Mouse (Mus musculus) heart, embryonic 11.5 days (tissue): ENCODE data around the gene Vmn1r101. TPM values are rescaled to one million over a fixed set of nuclear protein-coding genes. Genes with fewer than 3 reads are reported as not detected.
"Not testable (repeated sequence)": the region's sequence is repeated elsewhere in the genome, so short reads cannot be mapped to it uniquely, and the experiment has no call there.

Experiments used
- ATAC-seq: fragments of 200-750 bp; cut with Nextera tagmentation; replicated peaks from 2 replicates; pipeline ENCODE4 v1.8.0; 2017; ENCODE audit warnings: moderate library complexity; ENCODE audit not compliant: insufficient number of reproducible peaks, low FRiP score, low TSS enrichment
- H3K27ac ChIP-seq: fragments of 300-500 bp; sonication (generic); 2 replicates; pipeline ENCODE4 v1.5.1; 2014; ENCODE audit warnings: mild to moderate bottlenecking, low read depth, low read length
- H3K27me3 ChIP-seq: fragments of 300-500 bp; sonication (generic); 2 replicates; pipeline ENCODE4 v1.6.1; 2014; ENCODE audit warnings: mild to moderate bottlenecking, low read length, mixed read lengths; ENCODE audit not compliant: control insufficient read depth, insufficient read depth
- H3K36me3 ChIP-seq: fragments of 300-500 bp; sonication (generic); 2 replicates; pipeline ENCODE4 v1.6.1; 2014; ENCODE audit warnings: mild to moderate bottlenecking, low read length, moderate library complexity, mixed read lengths; ENCODE audit not compliant: control insufficient read depth, insufficient read depth
- H3K4me1 ChIP-seq: fragments of 300-500 bp; sonication (generic); 2 replicates; pipeline ENCODE4 v1.6.1; 2014; ENCODE audit warnings: low read length; ENCODE audit not compliant: control insufficient read depth, insufficient read depth
- H3K4me2 ChIP-seq: fragments of 300-500 bp; sonication (generic); 2 replicates; pipeline ENCODE4 v1.6.1; 2014; ENCODE audit warnings: mild to moderate bottlenecking, moderate library complexity
- H3K4me3 ChIP-seq: fragments of 300-500 bp; sonication (generic); 2 replicates; pipeline ENCODE4 v1.5.1; 2014; ENCODE audit warnings: low read depth, low read length
- H3K9ac ChIP-seq: fragments of 300-500 bp; sonication (generic); 2 replicates; pipeline ENCODE4 v1.6.1; 2014; ENCODE audit warnings: mild to moderate bottlenecking, low read depth, low read length, moderate library complexity
- H3K9me3 ChIP-seq: fragments of 300-500 bp; sonication (generic); replicated peaks from 2 replicates; pipeline ENCODE4 v1.6.1; 2016; ENCODE audit warnings: low read length; ENCODE audit not compliant: control insufficient read depth
- WGBS: fragments of 180-500 bp; shearing (Covaris S2); extraction: QIAGEN DNeasy Blood & Tissue Kit; methylation state at CpG from one replicate; pipeline ENCODE4 v1.1.7; 2014; ENCODE audit not compliant: insufficient replicate concordance; 5-methylcytosine and 5-hydroxymethylcytosine counted together
- polyA plus RNA-seq: library from polyadenylated mRNA; unstranded; fragments of >200 nt; fragmentation: Nextera tagmentation; extraction: Ambion mirVana; gene quantifications from 2 replicates; pipeline ENCODE4 v1.2.1, GENCODE M21; 2014

The Vmn1r101 gene
- not detected in 2 replicates for polyA plus RNA-seq

- not testable (repeated sequence) for H3K9me3 ChIP-seq, H3K4me2 ChIP-seq, H3K27me3 ChIP-seq, H3K4me3 ChIP-seq, H3K9ac ChIP-seq, H3K4me1 ChIP-seq, ATAC-seq, H3K36me3 ChIP-seq, H3K27ac ChIP-seq
- WGBS: no CpG with 5 or more reads among the region's 2 CpGs
These were observed at the start of gene Vmn1r101 for GRCm38 (mm10) chr7:20442493-20442892. Gene Vmn1r101 (minus strand): TSS chr7:20442593.

DNA sequence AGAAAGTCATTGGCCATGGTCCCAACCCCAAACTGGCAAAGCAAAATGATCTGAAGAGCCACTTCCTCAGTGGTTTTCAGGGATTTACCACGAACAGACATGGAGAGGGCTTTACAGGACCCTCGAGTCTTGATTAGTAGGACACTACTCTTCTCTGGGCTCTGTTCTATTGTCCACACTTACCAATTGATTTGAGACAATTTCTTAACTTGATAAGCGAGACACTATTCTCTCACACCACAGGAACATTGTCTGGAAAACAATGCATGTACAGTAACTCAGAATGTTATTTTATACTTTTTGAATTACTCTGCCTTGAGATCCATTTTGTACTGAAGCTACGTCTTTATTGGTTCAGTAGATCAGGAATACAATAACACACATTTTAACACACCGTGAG lies 32.4 kb upstream of the Vmn1r101 start, which contains the start of gene Gm10670:
Gene Gm10670 (minus strand): TSS at position 101 of the 400 bp plus-strand sequence.
- not testable (repeated sequence) for ATAC-seq, H3K4me3 ChIP-seq
- no CpG with 5 or more reads among the region's 5 CpGs for WGBS

GRCm38 (mm10) chr7:20417642-20418041 lies 24.8 kb downstream of the Vmn1r101 start, which contains the start of gene Vmn1r100:
Gene Vmn1r100 (plus strand): TSS chr7:20417942.
- H3K27ac ChIP-seq, H3K9ac ChIP-seq, ATAC-seq, H3K4me3 ChIP-seq, H3K4me2 ChIP-seq, H3K27me3 ChIP-seq, H3K4me1 ChIP-seq, H3K9me3 ChIP-seq, H3K36me3 ChIP-seq: not testable (repeated sequence)
- WGBS: no CpG with 5 or more reads among the region's 3 CpGs

More for the DNA sequence above, 32.4 kb upstream of the Vmn1r101 start, which contains the start of gene Gm10670:
- not testable (repeated sequence) for H3K9me3 ChIP-seq, H3K27ac ChIP-seq, H3K4me2 ChIP-seq, H3K9ac ChIP-seq, H3K36me3 ChIP-seq, H3K4me1 ChIP-seq, H3K27me3 ChIP-seq

Other genes with a start within 250 kb of the Vmn1r101 start
- not detected in 2 replicates for gene Vmn1r95, start 248.9 kb downstream of the Vmn1r101 start, polyA plus RNA-seq
- not detected in 2 replicates for gene Gm6164, start 237.0 kb downstream of the Vmn1r101 start, polyA plus RNA-seq
- gene Gm4498, start 208.8 kb downstream of the Vmn1r101 start, polyA plus RNA-seq: not detected in 2 replicates
- gene Gm5890, start 179.8 kb downstream of the Vmn1r101 start, polyA plus RNA-seq: not detected in 2 replicates
- gene Gm4133, start 108.5 kb downstream of the Vmn1r101 start, polyA plus RNA-seq: not detected in 2 replicates
- not detected in 2 replicates for gene Gm5728, start 67.2 kb downstream of the Vmn1r101 start, polyA plus RNA-seq
- not detected in 2 replicates for gene Vmn1r100, start 24.7 kb downstream of the Vmn1r101 start, polyA plus RNA-seq
- not detected in 2 replicates for gene Gm10670, start 32.3 kb upstream of the Vmn1r101 start, polyA plus RNA-seq
- not detected in 2 replicates for gene Vmn1r103, start 67.9 kb upstream of the Vmn1r101 start, polyA plus RNA-seq
- not detected in 2 replicates for gene Vmn1r104, start 91.2 kb upstream of the Vmn1r101 start, polyA plus RNA-seq
- gene Gm5726, start 103.2 kb upstream of the Vmn1r101 start, polyA plus RNA-seq: not detected in 2 replicates
- gene Gm4141, start 133.6 kb upstream of the Vmn1r101 start, polyA plus RNA-seq: not detected in 2 replicates
- not detected in 2 replicates for gene Gm4513, start 156.4 kb upstream of the Vmn1r101 start, polyA plus RNA-seq
- not detected in 2 replicates for gene Vmn1r107, start 226.3 kb upstream of the Vmn1r101 start, polyA plus RNA-seq